Mouse (Mus musculus) lung, postnatal 14 days (tissue): Measurements from ENCODE around the gene Mri1.

Experiments used
- DNase-seq: peaks from one replicate; pipeline ENCODE4 v3.0.0; 2021

Gene Mri1

DNA sequence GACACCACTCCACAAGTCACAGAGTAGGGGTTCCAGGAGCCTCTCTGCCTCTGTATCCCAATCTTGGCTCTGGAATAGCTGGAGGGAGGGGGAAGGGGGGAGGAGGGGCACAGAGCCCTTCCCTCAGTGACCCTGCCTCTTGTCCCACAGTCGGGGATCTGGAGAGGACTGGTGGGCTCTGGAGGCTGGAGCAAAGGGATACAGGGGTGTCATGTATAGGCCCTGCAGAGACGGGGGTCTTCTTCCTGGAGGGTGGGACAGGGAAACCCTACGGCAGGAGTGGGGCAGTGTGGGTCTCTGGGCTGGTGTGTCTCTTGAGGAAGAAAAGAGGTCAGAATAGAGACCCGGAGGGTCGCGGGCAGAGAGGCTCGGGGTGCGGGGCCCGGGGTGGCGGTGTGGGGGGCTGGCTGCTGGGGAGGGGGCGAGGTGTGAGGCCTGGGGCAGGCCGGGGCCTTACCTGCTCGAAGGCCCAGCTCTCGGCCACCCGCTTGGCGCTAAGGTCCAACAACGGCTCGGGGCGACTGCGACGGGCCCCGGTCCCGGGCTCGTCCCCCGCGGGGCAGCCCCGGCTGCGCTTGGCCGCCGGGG, 20.6 kb downstream of the Mri1 start:
- no peak for DNase-seq

DNA sequence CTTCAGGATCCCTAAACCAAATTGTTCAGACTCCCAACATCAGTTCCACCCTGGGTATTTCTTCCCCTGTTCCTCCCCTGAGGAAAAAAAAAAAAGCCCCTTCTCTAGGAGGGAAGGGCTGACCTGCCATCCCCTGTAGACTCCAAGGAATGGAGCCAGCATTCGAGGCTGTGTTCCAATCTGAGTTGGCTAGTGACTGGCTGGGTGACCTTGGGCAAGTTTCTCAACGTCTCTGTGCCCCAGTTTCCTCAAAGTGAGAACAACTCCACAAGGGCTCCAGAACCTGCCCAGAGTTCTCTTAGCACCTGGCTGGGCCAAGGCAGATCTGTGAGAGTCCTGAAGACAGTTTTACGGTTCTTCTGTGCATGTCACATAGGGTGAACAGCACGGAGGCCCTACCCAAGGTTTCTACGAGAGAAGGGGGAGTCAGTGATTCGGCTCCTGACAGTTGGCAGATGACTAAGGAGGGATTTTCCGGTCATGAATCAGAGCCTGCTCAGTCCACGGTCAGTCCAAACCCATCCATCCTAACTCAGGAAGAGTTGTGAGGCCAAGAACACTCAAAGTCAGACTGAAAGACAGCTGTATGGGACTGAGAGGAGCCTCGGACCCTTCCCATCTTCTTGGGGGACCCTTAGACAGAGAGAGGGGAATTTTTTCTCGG, 21.2 kb downstream of the Mri1 start:
- no peak for DNase-seq

DNA sequence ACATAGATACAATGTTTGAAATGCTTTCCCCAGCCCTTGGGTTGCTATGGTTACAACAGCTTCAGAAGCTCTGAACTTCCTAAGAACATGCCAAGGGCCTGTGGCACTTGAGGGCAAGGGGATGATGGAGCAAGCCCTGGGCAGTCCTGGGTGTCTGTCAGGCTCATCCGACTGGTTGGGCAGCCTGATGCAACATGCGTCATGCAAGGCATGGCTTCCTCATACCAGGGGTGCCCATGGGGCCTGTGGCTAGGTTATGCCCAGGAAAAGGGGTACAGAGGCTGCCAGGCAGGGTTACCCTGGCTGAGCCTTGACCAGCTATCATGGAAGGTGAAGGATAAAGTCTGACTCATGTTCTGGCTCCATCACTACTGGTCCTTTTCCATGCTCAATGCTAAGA, 24.1 kb downstream of the Mri1 start:
- DNase-seq, result no peak

DNA sequence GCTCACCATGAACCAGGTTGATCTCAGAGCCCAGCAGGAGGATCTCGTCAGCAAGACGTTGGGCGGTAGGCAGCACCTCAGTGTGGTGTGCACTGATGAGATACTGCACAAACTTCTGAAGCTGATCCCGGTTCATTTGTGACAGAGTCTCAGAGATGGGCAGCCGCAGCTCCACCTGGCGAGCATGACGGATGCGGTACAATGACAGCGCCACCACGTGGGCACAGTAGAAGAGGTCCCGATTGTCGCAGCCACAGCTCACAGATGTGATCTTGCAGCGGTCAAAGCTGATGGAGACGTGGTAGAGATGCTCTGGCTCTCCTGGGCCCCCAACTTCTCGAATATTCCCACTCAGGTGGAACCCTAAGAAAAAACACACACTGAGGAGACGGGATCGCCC, 26.4 kb downstream of the Mri1 start:
- no peak for DNase-seq

DNA sequence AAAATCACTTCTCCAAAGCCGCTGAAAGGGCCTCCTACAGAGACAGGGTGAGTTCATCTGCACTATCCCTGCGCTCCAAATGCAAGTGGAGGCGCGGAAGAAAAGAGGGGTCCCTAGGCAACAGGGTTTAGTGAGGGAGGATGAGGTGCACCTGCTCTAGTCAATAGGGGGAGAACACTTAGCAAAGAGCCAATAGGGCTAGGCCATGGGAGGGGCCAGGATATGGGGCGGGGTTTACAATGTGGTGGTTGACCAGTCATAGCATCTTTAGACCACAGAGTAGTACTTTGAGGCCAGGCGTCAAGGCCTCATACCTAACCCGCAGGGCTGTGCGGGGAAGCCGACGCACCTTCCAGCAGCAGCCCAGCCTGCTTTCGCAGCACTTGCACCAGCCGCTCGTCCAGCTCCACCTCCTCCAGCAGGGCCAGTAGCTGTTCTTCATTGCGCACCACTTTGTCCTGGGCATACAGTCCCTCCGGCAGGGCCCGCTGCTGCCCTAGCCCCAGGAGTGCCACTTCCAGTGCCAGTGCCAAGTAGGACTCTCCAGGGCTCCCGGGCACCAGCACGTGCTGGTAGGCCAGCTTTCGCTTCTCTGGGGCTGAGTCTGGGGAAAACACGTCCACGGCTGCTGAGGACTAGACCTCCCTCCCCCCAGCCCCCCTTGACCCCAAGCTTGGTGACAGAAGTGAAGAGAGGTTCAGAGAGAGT, 33.6 kb downstream of the Mri1 start:
- no peak for DNase-seq

DNA sequence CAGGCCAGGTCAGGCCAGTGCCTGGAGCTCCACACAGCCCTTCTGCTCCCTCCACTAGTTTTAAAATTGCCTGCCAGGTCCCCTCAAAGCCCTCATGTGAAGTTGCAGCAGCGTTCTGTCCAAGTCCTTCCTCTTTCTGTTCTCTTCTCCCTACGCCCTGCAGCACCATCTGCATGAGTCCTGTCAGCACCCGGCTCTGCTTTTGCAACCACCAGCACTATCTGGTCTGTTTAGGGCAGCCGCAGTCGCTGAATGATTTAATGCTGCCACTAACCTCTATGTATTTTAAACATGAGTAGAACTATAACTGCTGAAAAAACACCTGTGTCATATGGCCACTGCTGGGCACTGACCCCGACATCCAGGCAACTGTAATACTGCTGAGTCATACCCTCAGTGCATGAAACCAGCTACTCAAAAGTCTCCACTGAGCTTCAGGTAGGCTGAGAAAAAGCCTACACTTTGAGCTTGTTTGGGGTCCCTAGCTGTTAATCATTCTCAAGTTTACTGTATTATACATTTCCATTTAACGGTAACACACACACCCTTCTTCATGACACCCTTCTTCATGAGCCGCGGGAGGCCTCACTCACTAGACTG, 34.5 kb downstream of the Mri1 start:
- no peak for DNase-seq

DNA sequence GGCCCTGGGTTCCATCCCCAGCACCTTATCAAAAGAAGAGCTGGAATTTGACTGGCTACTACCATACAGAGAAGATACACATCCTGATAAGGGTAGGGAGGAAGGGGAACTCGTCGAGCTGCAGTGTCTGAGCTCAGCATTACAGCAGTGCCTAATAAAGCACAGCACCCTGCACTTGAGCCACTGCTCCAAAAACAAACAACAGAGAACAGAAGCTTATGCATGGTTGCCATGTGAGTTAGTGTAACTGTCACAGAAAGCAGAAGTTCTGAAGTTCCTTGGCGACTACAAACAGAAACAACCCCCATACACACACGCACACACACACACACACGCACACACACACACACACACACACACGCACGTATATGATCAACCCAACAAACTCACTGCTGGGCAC, 37.0 kb downstream of the Mri1 start:
- no peak for DNase-seq

DNA sequence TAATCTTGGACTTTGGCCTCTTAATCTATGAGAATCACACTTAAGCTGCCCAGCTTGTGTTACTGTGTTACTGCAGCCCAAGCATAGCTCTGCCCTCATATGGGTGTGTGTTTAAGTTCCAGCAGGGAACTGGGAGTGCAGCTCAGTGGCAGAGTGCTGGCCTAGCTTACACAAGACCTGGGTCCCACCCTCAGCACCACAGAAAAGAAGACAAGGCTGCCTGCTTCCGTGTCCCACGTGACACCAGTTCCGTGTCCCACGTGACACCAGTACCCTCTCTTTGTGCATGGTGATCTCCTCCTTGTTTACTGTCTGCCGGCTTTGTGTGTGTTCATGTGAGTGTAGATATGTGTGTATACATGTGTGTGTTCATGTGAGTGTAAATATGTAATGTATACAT, 39.0 kb downstream of the Mri1 start:
- DNase-seq, result no peak

DNA sequence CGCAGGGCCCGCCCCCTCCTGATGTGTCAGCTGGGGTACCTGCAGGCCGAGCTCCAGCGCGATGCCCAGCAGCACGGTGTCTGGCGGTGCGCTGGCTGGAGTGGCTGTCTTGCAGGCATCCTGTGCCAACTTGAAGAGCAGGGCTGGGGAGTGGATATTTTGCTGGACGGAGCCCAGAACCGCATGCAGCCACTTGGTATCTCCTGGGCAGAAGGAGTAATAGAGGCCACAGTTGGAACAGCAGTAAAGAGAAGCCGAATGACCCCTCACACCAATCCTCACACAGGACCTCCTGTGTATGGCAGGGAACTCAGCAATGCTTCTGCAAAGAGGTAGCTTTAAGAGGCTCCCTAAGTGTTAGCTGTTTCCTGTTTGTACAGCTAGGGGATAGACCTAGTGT, 39.9 kb downstream of the Mri1 start:
- no peak for DNase-seq

DNA sequence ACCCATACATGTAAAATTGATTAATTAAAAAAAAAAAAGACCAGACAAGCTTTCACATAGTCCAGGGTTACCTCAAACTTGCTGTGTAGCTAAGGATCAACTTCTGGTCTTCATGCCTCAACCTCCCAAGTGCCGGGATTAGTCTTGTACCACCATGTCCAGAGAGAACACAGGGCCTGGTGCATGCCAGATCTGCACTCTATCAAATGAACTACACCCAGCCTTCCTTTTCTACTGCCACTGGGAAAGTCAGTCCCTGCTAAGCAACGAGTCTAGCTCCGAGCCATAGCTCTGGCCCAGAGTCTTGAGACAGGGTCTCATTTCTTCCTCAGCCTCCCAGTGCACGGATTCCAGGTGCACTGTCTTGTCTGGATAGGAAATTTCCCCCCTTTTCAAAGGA, 43.8 kb downstream of the Mri1 start:
- no peak for DNase-seq

DNA sequence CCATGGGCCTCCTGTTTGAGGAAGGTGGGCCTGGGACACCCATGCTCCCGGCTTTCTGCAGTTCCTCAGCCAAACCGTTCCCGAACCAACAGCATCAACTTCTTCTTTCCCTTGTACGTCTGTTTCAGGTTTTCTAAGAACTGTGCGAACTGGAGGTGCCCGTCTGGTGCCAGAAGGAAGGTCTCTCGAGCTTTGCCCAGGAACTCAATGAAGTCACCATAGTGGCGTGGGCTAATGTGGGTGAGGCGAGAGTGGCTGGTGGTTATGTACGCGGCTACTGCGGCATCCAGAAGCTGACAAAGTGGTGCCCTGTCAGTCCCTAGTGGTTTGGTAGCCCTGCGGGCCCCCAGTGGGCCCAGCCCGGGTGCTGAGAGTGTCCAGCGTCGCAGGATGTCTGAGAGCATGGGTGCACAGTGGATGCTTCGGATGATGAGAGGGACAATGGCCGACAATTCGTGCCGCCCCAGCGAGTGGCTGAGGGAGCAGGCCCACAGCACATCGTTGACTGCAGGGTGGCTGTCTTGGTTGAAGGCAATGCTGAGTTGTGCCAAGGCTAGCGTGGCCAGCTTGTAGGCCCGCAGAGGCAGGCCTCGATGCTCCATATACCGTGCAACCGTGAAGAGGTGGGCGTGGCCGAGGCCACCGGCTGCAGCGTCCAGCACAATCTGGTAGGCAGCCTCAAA, 45.1 kb downstream of the Mri1 start:
- no peak for DNase-seq

DNA sequence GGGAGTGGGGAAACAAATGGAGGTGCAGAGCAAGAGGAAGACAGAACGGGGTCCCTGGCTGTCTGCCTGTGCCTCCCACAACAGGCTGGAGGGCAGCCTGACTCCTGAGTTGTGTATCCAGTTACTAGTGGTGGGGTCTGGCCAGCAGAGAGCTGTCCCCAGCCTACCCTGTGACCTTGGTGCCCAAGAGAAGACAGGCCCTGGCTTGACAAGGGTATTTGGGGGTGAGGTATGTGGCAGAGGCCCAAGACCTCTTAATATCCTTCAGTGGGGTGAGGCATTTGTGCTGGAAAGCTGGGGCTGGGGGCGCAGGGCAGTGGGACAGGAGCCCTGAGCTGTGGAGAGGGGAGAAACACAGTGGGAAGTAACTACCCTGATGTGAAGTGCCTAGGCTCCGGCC, 45.9 kb downstream of the Mri1 start:
- DNase-seq, result no peak

DNA sequence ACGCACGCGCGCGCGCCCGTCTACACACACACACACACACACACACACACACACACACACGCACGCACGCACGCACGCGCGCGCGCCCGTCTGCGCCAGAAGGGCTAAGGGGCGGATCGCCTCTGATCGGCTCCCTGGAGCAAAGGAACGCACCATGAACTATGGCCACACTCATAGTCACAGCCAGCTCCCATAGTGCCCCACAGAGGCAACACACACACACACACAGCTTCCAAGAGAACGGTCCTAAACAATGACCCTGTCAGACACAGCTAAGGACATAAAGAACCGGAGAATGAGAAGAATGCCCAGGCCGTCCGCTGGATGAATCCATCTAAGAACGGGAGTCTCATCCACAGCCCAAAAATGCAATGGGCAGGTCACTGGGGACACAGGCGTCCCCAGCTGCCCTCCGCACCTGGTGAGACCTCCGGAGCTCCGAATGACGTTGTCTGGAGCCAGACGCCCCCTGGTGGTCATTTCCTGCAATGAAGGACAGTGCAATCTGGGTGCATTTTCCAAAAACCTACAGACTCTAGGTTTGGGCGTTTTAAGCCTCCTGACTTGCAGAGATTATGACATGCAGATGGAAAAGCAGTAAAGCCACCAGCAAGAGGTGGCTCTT, 46.8 kb downstream of the Mri1 start:
- peak; percentile 89 for DNase-seq

DNA sequence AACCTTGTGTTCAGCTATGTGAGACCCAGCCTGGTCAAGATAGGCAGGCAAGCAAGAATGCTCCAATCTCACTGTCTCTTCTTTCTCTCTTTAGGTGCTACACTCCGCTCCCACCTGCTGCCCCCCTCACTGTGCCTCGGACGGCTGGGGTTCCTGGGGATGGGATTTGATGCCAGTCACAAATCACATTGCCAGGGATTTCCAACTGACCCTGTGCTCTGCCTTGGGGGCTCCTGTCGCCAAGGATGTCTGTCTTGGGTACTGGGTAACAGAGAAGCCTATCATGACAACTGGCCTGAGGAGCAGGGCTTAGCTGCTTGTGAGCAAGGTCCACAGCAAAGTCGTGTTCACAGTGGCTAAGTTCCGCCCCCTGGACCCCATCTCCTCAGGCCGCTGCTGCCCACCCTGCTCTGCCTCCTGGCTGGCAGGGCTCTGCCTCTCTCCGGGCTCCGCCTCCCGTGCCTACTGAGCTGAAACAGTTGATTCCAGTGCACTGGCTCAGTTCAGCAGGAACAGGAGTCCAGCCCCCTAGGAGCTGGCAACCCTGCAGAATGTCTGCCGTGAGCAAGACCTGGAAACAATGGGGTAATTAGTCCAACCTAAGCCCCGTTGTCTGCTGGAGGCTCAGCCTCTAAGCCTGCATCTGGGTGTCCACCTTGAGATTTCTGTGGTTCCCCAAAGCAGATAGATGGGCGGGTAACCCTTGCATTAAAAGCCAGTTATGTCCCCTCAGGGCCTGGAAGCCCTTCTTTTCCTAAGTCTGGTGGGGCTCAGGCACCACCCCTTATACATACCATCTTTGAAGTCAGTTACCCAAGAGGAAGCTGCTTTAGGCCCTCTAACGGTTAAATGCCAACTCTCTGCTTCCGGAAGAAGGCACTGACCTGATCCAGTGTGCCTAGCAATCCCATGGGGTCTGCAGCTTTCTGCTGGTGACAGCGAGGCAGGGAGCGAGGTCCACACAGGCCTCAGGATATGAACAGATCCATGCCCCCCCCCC, 48.4 kb downstream of the Mri1 start:
- DNase-seq, result no peak

DNA sequence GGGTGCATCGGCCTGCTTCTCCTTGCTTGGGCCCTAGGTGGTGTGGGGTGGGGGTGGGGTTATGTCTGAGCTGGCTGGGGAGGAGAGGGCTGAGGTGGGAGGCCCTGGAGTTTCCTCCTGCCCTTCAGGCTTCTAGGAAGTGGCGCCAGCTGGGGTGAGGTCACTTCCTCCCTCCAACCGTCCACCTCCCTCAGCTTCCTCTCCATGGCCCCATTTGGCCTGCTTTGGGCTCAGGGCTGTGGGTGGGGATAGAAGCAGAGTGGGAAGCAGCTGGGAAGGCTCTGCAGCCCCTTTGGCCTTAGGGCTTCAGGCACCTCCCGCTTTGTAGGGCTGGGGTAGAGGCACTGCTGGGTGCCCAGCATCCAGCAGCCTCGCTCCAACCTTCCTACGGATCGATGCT, 49.3 kb downstream of the Mri1 start:
- peak; percentile 73 for DNase-seq

DNA sequence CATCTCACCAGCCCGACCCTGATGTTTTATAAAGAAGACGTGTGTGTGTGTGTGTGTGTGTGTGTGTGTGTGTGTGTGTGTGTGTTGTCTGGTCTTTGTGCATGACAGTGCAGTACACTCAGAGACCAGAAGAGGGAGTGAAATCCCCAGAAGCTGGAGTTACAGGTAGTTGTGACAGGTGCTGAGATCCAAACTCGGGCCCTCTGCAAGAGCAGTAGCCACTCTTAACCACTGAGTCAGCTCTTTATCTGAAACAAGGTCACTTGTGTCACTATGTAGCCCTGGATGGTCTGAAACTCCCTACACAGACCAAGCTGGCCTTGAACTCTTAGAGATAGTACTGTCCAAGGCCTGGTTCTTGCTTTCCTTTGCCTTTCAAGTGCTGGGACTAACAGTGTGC, 50.5 kb downstream of the Mri1 start:
- no peak for DNase-seq

DNA sequence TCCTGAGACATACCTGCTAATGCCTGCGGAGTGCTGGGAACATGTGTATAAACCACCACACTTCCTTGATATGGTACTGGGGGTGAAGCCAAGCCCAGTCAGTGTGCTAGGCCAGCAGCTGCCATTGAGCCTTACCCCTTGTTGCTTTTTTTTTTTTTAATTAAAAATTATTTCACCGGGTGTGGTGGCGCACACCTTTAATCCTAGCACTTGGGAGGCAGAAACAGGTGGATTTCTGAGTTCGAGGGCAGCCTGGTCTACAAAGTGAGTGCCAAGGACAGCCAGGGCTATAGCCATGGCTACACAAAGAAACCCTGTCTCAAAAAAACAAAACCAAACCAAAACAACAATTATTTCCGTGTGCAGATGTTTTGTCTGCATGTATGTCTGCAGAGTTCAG, 52.1 kb downstream of the Mri1 start:
- DNase-seq, result no peak

DNA sequence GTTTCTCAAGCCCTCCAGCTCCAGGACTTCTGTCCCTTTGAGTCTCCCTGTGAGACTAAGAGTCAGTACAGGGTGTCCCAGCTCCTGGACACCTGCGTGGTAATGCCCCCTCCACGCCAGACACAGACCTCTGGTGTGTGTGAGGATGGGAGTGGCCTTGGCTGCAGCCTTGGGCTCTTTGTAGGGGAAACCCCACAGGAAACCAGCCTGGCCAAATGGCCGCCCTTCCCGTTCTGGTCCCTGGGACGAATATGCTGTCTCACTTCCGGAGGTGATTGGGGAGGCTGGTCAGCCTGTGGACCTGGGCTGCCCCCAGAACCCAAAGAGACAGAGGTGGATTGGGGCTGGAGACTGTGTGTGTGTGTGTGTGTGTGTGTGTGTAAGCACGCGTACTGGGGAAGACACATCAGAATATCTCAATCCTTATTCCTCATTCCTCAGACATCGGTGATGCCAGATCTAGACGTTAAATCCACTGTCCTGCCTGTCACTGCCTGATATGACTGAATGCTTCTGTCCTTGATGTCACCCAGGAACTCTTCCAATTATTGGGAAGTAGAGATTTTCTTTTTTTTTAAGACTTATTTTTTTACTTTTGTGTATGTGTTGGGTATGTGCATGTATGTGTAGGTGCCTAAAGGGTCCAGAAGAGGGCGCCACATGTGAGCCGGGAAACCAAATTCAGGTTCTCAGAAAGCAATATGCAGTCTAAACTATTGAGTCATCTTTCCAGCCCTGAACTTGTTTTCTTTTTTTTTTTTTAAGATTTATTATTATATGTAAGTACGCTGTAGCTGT, 53.0 kb downstream of the Mri1 start:
- DNase-seq, result peak; percentile 76

DNA sequence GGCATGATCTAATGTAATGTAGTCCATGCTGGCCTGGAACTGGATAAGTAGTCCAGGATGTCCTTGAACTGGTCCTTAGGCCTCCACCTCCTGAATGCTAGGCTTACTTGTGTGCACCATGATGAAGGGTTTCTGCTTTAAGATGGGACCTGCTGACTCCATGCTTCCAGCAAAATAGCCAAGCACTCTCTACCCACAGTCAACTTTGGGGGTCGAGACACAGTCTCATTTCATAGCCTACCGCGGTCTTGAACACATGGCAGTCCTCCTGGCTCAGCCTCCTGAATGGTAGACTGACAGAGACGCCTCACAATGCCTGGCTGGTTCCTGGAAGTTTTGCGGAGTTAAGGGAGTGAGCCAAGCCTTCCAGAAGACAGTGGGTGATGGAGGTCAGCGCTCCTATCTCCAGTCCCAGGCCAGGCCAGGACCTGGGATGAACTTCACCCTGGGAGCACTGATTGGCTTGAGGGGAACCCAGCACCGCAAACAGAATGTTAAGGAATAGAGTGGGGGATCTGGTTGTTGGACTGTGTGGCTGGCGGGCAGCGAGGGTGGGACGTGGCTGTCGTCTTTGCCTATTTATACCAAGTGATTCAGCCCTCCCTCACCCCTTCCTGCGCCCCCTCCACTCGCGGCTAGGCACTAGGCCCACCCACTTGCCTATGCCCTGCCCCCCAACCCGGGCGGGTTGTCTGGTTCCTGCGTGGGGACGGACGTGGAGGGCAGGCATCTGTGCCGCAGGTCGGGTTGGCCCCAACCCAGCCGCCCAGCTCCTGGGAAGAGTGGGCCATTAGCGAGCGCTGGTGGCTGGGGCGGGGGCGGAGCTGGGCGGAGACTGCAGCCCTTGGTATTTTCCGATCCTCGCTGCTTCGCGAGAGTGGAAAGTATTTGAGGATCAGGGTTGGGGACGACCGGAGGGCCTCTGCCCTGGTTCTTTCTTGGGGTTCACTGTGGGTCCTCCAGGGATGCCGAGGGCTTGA, 53.9 kb downstream of the Mri1 start:
- peak; percentile 88 for DNase-seq

DNA sequence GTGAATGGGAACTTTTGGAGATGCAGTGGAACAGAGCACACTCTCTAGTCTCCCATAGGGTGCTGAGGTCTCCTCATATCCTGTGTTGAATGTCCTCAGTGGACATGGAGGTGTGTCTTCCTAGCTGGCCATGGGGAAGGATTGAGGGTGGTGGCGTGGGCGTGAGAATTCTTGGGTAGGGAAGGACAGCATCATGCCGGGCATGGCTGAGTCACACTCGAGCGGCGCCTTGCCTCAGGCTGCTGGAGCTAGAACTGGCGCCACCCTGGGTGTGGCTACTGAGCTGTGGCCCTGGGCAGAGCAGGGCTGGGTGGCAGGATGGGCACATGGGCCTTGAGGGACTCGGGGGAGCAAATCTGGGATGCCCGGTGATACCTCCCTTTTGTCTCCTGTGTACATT, 54.7 kb downstream of the Mri1 start:
- peak; percentile 76 for DNase-seq
